Mouse (Mus musculus) hindbrain, embryonic 11.5 days (tissue): ENCODE results near the gene Smap1. TPM values are rescaled to one million over a fixed set of nuclear protein-coding genes. Genes with fewer than 3 reads are reported as not detected.

Experiments used
- ATAC-seq: fragments of 200-750 bp; cut with Nextera tagmentation; 2 replicates; pipeline ENCODE4 v1.8.0; 2017; ENCODE audit warnings: mild to moderate bottlenecking, moderate TSS enrichment, moderate library complexity; ENCODE audit not compliant: low FRiP score
- DNase-seq: peaks from one replicate; pipeline ENCODE4 v3.0.0-alpha.2; 2015; ENCODE audit warnings: low spot score
- H3K27ac ChIP-seq: fragments of 300-500 bp; sonication (generic); 2 replicates; pipeline ENCODE4 v1.5.1; 2014; ENCODE audit warnings: mild to moderate bottlenecking, low read depth, low read length
- H3K27me3 ChIP-seq: fragments of 300-500 bp; sonication (generic); 2 replicates; pipeline ENCODE4 v1.6.1; 2014; ENCODE audit warnings: mild to moderate bottlenecking, low read length, moderate library complexity, mixed read lengths; ENCODE audit not compliant: control insufficient read depth, insufficient read depth
- H3K36me3 ChIP-seq: fragments of 300-500 bp; sonication (generic); 2 replicates; pipeline ENCODE4 v1.6.1; 2014; ENCODE audit warnings: mild to moderate bottlenecking, low read length, moderate library complexity, mixed read lengths; ENCODE audit not compliant: control insufficient read depth, insufficient read depth
- H3K4me1 ChIP-seq: fragments of 300-500 bp; sonication (generic); replicated peaks from 2 replicates; pipeline ENCODE4 v1.6.1; 2014; ENCODE audit warnings: low read length, mixed read lengths; ENCODE audit not compliant: control insufficient read depth, insufficient read depth
- H3K4me2 ChIP-seq: fragments of 300-500 bp; sonication (generic); replicated peaks from 2 replicates; pipeline ENCODE4 v1.6.1; 2014; ENCODE audit warnings: mild to moderate bottlenecking, low read depth, low read length
- H3K4me3 ChIP-seq: fragments of 300-500 bp; sonication (generic); 2 replicates; pipeline ENCODE4 v1.5.1; 2014; ENCODE audit warnings: low read depth, low read length
- H3K9ac ChIP-seq: fragments of 300-500 bp; sonication (generic); 2 replicates; pipeline ENCODE4 v1.6.1; 2014; ENCODE audit warnings: low read depth, low read length
- H3K9me3 ChIP-seq: fragments of 300-500 bp; sonication (generic); 2 replicates; pipeline ENCODE4 v1.6.1; 2016; ENCODE audit warnings: low read length; ENCODE audit not compliant: control insufficient read depth
- WGBS: fragments of 180-500 bp; shearing (Covaris S2); extraction: QIAGEN DNeasy Blood & Tissue Kit; methylation state at CpG from one replicate; pipeline ENCODE4 v1.1.7; 2014; 5-methylcytosine and 5-hydroxymethylcytosine counted together
- polyA plus RNA-seq: library from polyadenylated mRNA; unstranded; fragments of >200 nt; fragmentation: Nextera tagmentation; extraction: Ambion mirVana; gene quantifications from 2 replicates; pipeline ENCODE4 v1.2.1, GENCODE M21; 2014

Gene Smap1
- polyA plus RNA-seq, 1 experiment from 2014 or later = 60.9 TPM

DNA sequence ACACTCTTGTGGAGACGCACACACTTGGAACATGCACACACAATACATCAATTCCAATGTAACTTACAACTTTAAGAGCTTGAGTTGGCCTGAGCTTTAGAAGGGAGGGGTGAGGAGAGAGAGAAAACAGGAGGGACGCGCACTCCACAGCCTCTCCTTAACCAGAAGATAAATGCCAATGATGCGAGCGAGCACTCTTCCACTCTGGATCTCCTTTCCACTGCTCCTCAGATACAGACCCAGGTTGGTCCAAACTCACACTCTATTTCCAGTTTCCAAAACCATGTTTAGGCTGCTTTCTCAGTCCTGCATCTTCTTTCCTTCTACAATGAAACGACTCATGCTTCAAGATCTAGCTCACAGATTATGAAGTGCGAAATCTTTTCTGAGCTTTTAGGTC is 56.6 kb downstream of the Smap1 start:
- H3K27me3 ChIP-seq = no peaks in the 10 kb centered on the region
- 95% methylated on average over 7 of the region's 7 CpGs for WGBS
- no peak overlapping the region for H3K27ac ChIP-seq
- no peaks in the 10 kb centered on the region for H3K4me1 ChIP-seq
- no peak overlapping the region for H3K4me2 ChIP-seq
- no peaks in the 10 kb centered on the region for H3K9me3 ChIP-seq
- ATAC-seq (no peak), DNase-seq (no peak)
- no peak overlapping the region for H3K9ac ChIP-seq
- H3K4me3 ChIP-seq = no peak overlapping the region
- H3K36me3 ChIP-seq = no peaks in the 10 kb centered on the region

GRCm38 (mm10) chr1:23860944-23861343 is 61.2 kb downstream of the Smap1 start:
- Histone ChIP-seq H3K36me3 (no peaks in the 10 kb centered on the region), H3K4me2 (no peak overlapping the region), H3K4me1 (no peaks in the 10 kb centered on the region), H3K9ac (no peak overlapping the region), H3K9me3 (no peaks in the 10 kb centered on the region), H3K27ac (no peak overlapping the region), H3K27me3 (no peaks in the 10 kb centered on the region), H3K4me3 (no peak overlapping the region)
- 84% methylated on average over 2 of the region's 2 CpGs for WGBS
- ATAC-seq (no peak), DNase-seq (no peak)

GRCm38 (mm10) chr1:23855623-23856022 is 66.5 kb downstream of the Smap1 start:
- H3K4me1 ChIP-seq = no peaks in the 10 kb centered on the region
- H3K27ac ChIP-seq = no peak overlapping the region
- H3K9ac ChIP-seq = no peak overlapping the region
- no peaks in the 10 kb centered on the region for H3K36me3 ChIP-seq
- no peak overlapping the region for H3K4me2 ChIP-seq
- no peaks in the 10 kb centered on the region for H3K27me3 ChIP-seq
- 93% methylated on average over 3 of the region's 3 CpGs for WGBS
- no peaks in the 10 kb centered on the region for H3K9me3 ChIP-seq
- no peak for ATAC-seq
- DNase-seq = no peak
- no peak overlapping the region for H3K4me3 ChIP-seq

DNA sequence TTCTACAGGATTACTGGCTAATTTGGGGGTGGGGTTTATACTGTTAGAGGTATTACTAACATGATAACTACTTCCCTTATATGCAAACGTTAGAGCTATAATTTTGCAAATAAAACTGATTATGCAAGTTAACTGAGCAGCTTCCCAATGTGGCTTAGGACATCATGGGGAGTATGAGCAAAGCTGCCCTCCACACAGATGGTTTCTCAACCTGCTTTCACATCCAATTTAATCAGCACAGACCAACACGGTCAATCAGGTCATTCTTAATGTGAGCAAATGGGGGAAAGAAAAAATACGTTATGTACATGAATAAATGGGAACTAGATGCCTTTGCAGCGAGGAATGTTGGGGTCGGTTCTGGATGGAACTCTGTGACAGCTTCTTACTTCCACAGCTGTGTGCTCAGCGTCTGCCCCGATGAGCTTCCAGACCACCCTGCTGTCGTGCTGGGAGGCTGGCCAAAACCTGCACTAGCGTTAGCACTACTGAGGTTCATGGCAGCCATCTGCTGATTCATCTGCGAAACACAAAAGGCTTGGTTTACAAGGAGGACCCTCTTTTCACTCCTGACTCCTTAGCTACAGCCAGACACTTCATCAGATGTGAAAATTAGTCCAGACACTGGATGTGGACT is 76.0 kb downstream of the Smap1 start:
- Histone ChIP-seq H3K27me3 (no peaks in the 10 kb centered on the region), H3K4me1 (no peaks in the 10 kb centered on the region), H3K4me3 (no peak overlapping the region), H3K9ac (no peak overlapping the region), H3K27ac (no peak overlapping the region), H3K9me3 (no peaks in the 10 kb centered on the region), H3K36me3 (no peaks in the 10 kb centered on the region), H3K4me2 (no peak overlapping the region)
- no peak for ATAC-seq
- DNase-seq = no peak
- 80% methylated on average over 10 of the region's 10 CpGs for WGBS

GRCm38 (mm10) chr1:23845007-23845406 is 77.1 kb downstream of the Smap1 start:
- no peak for DNase-seq
- 93% methylated on average over 10 of the region's 10 CpGs for WGBS

GRCm38 (mm10) chr1:23843790-23844189 is 78.3 kb downstream of the Smap1 start:
- H3K36me3 ChIP-seq = no peaks in the 10 kb centered on the region
- H3K4me1 ChIP-seq = no peaks in the 10 kb centered on the region
- ATAC-seq (no peak), DNase-seq (no peak)
- no peak overlapping the region for H3K27ac ChIP-seq
- H3K9ac ChIP-seq = no peak overlapping the region
- no peak overlapping the region for H3K4me3 ChIP-seq
- 91% methylated on average over 7 of the region's 7 CpGs for WGBS
- no peaks in the 10 kb centered on the region for H3K9me3 ChIP-seq
- H3K27me3 ChIP-seq = no peaks in the 10 kb centered on the region
- no peak overlapping the region for H3K4me2 ChIP-seq

More at GRCm38 (mm10) chr1:23845007-23845406, 77.1 kb downstream of the Smap1 start:
- Histone ChIP-seq H3K9ac (no peak overlapping the region), H3K4me2 (no peak overlapping the region), H3K27ac (no peak overlapping the region), H3K27me3 (no peaks in the 10 kb centered on the region), H3K36me3 (no peaks in the 10 kb centered on the region), H3K4me3 (no peak overlapping the region), H3K9me3 (no peaks in the 10 kb centered on the region), H3K4me1 (no peaks in the 10 kb centered on the region)
- ATAC-seq = no peak

DNA sequence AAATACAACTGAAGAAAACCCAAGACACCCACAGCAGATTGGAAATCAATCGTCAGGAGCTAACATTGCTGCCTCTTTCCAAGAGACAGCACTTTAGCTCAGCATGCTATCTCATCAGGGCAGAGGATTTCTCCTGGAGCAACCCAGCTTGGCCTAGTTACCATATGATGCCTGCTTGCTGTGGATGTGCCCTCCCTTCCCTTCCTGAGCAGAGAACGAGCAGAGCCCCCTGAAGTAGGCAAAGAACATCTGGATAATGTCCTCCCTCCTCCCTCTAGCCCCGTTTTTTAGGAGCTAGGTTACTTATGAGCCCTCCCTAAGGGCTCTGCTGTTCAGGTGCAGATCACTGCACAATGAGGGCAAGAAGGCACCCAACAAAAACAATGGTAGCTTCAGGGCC is 79.5 kb downstream of the Smap1 start:
- no peak for ATAC-seq
- no peak overlapping the region for H3K9ac ChIP-seq
- no peak overlapping the region for H3K4me3 ChIP-seq
- no peaks in the 10 kb centered on the region for H3K4me1 ChIP-seq
- DNase-seq = no peak
- no peaks in the 10 kb centered on the region for H3K27me3 ChIP-seq
- no peak overlapping the region for H3K4me2 ChIP-seq
- no peak overlapping the region for H3K27ac ChIP-seq
- no peaks in the 10 kb centered on the region for H3K36me3 ChIP-seq
- H3K9me3 ChIP-seq = no peaks in the 10 kb centered on the region
- WGBS = 72% methylated on average over 3 of the region's 3 CpGs

- no peaks in the 10 kb centered on the region for H3K27me3 ChIP-seq
- DNase-seq (no peak), ATAC-seq (no peak)
- H3K4me3 ChIP-seq = no peak overlapping the region
- H3K9ac ChIP-seq = no peak overlapping the region
- no peak overlapping the region for H3K27ac ChIP-seq
- no peaks in the 10 kb centered on the region for H3K9me3 ChIP-seq
- no peak overlapping the region for H3K4me2 ChIP-seq
- no peaks in the 10 kb centered on the region for H3K4me1 ChIP-seq
- H3K36me3 ChIP-seq = no peaks in the 10 kb centered on the region
Measured at GRCm38 (mm10) chr1:23840924-23841323, 81.2 kb downstream of the Smap1 start.

GRCm38 (mm10) chr1:23836630-23837029 is 85.5 kb downstream of the Smap1 start:
- no peak for ATAC-seq
- 92% methylated on average over 4 of the region's 4 CpGs for WGBS

More at GRCm38 (mm10) chr1:23836630-23837029, 85.5 kb downstream of the Smap1 start:
- no peak overlapping the region for H3K4me2 ChIP-seq
- H3K9me3 ChIP-seq = no peaks in the 10 kb centered on the region
- no peak overlapping the region for H3K9ac ChIP-seq
- DNase-seq = no peak
- no peaks in the 10 kb centered on the region for H3K4me1 ChIP-seq
- H3K27ac ChIP-seq = no peak overlapping the region
- H3K27me3 ChIP-seq = no peaks in the 10 kb centered on the region
- no peak overlapping the region for H3K4me3 ChIP-seq
- no peaks in the 10 kb centered on the region for H3K36me3 ChIP-seq
